Mouse (Mus musculus) testis, adult 2 months (tissue): ENCODE data around the gene Mrgpra2b.
"Not testable (repeated sequence)": the region's sequence is repeated elsewhere in the genome, so short reads cannot be mapped to it uniquely, and the experiment has no call there.

ENCODE experiments used
- CTCF ChIP-seq: fragments of 200-500 bp; IDR thresholded peaks from 2 replicates; pipeline ENCODE4 v1.5.1; 2012; ENCODE audit warnings: low read depth, mild to moderate bottlenecking, inconsistent platforms, low read length, moderate library complexity; ENCODE audit not compliant: control insufficient read depth, insufficient read depth, insufficient replicate concordance
- POLR2A ChIP-seq: fragments of 200-500 bp; IDR thresholded peaks from 2 replicates; pipeline ENCODE4 v1.6.1; 2012; ENCODE audit warnings: low read depth, mild to moderate bottlenecking, inconsistent platforms, low read length, moderate library complexity; ENCODE audit not compliant: control insufficient read depth

- TF ChIP-seq POLR2A, CTCF: not testable (repeated sequence)
Measured at GRCm38 (mm10) chr7:47491266-47491665, 37.4 kb downstream of the Mrgpra2b start.
